Mouse (Mus musculus): ENCODE data around the gene Sgsm2.

The Sgsm2 gene

DNA sequence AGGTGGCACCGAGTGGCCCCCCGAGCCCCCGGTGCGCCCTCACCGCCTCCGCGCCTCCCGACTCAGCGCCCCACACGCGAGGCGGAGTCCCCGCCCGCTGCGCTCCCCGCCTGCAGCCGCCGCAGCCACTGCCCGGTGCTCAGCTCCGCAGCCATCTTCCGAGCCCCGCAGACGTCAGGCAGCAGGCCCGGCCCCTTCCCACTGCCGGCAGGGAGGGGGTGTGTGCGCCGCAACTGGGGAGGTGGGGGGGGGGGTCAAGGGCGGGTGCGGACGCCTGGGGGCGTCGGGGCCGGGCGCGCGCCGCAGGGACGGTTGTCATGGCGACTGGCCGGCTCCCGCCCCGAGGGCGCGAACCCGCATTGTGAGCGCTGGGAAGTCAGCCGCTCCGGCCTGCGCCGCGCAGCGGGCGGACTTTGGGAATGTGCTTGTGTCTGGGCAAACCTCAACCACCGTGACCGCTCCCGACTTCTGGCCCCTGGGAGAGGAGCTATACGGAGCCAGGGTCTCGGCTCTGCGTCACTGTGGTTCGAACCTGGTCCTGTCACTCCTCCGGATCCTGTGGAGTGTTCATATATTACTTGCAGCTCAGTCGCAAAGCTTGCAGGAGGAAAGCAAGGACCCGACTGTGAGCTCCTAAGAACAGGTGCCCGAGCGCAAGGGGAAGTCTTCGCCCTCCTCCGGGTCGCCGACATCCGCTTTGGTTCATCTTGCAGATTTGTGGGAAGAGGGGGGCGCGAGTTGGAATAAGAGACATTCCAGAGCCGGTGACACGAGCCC lies at the start of gene Sgsm2:
Sgsm2 (minus strand) TSS at position 160 of the 777 bp plus-strand sequence.
- peak; percentile 75 for DNase-seq

GRCm38 (mm10) chr11:74946348-74946747 lies 49.5 kb upstream of the Sgsm2 start:
- no peak for DNase-seq

DNA sequence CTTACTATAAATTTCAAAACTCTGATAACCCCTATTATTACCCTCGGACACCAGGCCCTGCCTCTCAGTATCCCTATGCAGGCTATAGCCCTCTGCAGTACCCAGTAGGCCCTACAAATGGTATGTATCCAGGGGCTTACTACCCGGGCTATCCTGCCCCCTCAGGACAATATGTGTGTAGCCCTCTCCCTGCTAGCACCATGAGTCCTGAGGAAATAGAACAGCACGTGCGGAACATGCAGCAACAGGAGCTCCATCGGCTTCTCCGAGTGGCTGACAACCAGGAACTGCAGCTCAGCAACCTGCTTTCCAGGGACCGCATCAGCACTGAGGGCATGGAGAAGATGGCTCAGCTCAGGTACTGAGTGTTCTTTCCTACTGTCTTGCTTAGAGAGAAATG lies 33.5 kb upstream of the Sgsm2 start:
- no peak for DNase-seq

DNA sequence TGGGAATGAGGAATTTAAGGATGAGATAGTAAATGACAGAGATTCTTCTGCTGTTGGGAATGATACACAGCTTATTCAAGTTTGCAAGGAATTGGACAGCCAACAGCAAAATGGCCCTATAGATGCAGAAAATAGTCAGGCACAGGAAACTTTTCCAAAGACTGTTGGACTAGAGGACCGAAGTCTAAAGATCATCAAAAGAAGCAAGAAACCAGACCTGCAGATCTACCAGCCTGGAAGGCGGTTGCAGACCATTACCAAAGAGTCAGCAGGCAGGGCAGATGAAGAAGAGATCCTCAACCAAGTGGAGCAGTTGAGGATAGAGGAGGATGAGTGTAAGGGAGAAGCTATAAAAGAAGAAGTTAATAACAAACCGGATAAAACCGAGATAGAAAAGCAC lies 32.3 kb upstream of the Sgsm2 start:
- DNase-seq = no peak

GRCm38 (mm10) chr11:74927236-74927725 lies 30.4 kb upstream of the Sgsm2 start:
- no peak for DNase-seq

DNA sequence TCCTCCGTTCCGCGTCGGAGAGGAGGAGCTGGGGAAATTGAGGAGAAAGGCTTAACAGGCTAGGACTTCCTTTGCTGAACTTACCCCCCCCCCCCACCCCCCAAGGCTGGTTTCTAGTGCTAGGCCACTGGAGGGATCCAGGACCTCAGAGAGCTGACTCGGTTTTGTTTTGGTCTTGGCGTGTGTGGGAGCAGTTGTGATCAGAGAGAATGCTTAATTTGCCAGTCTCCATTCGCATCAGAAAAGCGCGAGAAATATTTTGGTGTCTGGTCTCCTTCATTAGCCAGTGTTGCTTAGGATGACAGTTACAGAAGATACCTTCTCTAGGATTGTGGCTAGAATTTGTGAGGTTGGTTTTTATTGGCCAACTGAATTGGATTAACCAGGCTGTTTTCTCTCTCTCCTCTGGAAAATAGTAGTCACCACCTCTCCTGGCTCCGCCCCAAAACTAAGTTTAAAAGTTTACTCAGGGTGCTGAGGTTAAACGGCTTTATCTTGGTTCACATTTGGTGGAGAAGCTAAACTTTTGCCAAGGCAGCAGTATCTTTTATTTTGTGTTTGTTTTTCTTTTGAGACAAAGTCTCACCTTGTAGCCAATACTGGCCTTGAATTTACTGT lies 29.6 kb upstream of the Sgsm2 start:
- DNase-seq = no peak

DNA sequence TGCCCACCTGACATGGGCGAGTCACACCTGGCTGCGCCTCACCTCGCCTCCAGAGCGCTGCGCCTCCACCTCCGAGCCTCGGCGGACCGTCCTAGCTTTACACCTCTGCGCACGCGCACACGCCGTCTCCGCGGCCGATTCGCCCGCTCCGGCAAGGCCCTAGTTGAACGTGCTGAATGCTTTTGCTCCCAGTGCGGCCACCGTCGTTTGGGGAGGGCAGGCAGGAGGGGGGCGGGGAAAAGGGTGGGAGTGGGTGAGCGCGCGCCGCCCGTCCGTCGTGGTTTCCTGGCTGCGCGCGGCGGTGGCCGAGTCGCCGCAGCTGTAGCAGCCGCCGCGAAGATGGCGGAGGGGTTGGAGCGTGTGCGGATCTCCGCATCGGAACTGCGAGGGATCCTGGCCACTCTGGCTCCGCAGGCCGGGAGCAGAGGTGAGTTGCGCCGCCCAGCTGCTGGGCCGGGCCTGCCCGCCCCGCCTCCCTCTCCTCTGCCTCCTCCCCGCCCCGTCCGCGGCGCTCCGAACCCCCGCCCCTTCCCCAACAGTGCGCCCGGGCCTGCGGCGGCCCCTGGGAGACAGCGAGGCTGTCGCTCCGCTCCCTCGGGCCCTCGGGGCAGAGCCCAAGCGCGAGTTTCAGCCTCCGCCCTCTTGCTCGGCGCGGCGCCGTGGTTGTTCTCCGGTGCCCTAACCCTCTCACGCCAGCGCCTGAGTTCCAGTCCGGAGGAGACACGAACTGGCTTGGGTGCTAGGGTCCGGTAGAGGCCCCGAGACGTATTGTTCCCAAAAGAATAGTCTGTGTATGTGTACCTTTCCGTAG lies 28.9 kb upstream of the Sgsm2 start, which contains the start of the genes Smg6 and Srr:
Smg6 (plus strand) TSS at position 247 of the 811 bp plus-strand sequence.
Srr (minus strand) TSS at position 372 of the 811 bp plus-strand sequence.
- DNase-seq = peak; percentile 95

DNA sequence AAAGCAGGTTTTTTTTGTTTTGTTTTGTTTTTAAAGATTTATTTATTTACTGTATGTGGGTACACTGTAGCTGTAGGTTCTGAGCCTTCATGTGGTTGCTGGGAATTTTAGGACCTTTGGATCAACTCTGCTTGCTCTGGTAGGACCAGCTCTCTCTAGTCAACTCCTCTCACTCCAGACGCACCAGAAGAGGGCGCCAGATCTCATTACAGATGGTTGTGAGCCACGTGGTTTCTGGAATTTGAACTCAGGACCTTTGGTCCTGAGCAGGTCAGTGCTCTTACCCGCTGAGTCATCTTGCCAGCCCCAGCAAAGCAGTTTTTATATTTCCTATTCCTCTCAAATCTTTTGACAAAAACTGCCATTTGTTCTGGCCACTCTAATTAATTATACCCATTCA lies 27.3 kb upstream of the Sgsm2 start:
- peak; percentile 14 for DNase-seq

GRCm38 (mm10) chr11:74919249-74919648 lies 22.4 kb upstream of the Sgsm2 start:
- DNase-seq = peak; percentile 19

DNA sequence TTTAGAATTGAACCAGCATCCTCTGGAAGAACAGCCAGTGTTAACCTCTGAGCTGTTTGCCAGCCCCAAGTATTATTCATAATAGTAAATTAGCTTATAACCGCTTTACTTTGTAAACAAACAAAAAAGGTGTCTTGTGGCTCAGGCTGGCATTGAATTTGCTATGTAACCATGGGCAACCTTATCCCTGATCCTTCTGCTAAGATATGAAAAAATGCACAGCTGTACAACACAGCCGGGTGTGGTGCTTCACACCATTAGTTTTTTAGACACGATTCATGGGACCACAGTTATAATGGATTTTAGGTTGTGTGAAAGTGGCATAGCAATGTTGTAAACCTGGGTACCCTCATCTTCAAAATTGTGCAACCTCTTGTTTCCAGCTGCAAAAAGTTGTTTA lies 15.6 kb upstream of the Sgsm2 start:
- no peak for DNase-seq

DNA sequence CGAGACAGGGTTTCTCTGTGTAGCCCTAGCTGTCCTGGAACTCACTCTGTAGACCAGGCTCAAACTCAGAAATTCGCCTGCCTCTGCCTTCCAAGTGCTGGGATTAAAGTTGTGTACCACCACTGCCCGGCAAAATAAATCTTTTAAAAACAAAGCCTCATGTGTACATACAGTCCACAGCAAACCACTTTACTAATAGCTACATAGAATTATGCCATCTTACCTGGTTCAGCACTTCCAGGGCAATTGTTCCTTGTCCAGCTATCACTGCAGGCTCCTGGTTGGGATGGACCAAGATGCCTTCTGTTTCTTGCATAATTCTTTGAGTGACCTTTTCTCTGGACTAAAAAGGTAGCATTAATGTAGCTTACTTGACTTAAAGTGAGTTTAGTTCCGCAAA lies 13.1 kb upstream of the Sgsm2 start:
- no peak for DNase-seq

DNA sequence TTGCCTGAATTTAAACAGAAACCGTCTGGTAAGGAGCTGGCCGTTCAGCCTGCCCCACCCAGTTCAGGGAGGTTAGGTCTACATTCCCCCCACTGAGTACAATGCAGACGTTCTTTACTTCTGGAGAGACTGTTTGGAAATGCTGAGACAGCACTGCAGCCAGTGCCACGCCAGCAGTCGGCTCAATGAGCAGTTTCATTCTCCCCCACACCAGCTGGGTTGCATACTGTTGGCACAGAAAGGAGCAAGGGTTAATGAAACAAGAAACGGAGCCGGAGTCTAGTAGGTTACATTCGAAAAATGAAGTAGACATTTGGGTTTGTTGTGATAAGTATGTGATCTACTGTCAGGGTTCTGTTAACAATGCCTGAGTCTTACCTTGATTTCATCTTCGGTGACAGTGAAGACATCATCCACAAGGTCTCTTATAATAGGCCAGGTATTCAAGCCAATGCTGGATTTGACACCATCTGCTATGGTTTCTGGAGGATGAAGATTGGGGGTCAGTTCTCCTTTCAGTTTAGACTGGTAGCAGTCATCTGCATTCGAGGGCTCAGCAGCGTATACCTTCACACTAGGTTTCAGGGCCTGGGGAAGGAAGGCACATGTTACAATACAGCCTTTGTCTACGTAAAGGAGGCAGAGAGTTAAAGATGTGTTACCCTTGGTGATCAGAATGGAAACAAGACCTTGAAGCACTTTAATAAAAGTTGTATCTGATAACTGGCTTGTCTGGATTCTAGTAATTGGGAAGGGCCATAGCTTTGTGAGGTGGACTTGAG lies 11.9 kb upstream of the Sgsm2 start:
- no peak for DNase-seq

- no peak for DNase-seq
Observed at GRCm38 (mm10) chr11:74907850-74908249, 11.0 kb upstream of the Sgsm2 start.

DNA sequence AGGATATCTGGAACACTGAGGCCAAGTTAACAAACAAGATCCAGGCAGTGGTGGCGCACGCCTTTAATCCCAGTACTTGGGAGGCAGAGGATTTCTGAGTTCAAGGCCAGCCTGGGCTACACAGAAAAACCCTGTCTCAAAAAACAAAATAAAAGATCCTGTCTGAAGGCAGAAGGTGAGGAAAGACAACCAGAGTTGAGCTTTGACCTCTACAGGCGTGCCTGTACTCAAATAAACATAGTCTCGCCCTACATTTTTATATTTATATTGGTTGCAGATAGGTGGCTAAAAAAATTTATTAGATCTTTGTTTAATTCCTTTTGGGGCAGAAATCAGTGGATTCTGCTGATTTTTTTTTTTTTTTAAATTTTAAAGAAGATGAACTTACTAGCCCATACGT lies 5.6 kb upstream of the Sgsm2 start:
- DNase-seq = no peak

- DNase-seq = no peak
Observed at GRCm38 (mm10) chr11:74901555-74901954, 4.7 kb upstream of the Sgsm2 start.

GRCm38 (mm10) chr11:74898517-74898827 lies 1.6 kb upstream of the Sgsm2 start:
- DNase-seq = no peak

DNA sequence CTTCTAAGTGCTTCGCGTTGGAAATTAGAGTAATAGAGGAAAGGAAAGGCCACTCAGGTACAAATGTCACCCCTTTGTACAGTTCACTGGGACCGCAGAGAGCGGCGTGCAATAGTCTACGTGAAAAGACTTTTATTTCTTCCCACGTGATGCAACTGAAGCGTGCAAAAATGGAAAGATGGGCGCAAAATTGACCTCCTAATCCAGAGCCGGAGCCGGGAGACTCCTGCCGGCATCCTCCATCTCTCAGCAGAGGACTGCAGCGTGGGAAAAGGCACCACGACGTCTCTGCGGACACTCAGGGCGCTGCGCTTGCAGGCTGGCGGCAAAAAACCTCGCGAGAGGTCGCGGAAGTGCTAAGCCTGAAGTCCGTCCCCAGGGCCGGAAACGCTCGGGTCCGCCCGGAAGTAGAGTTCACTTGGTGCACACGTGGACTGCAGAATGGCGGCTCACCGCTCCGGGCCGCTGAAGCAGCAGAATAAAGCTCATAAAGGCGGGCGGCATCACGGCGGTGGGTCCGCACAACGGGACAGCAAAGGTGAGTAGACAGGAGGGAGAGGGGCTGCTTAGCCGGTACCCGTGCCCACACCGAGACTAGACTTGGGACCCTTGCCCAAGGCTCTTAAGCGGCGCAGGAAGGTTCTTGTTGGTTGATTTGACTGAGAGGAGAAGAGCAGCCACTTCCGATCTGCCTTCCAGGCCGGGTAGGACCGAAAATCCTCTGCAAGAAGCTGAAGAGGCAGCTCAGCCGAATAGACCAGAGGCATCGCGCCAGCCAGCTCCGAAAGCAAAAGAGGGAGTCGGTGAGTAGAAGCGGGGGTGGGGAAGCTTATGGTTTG lies 1.0 kb upstream of the Sgsm2 start, which contains the start of gene Tsr1:
Tsr1 (plus strand) TSS at position 394 of the 839 bp plus-strand sequence.
- DNase-seq = peak; percentile 93

GRCm38 (mm10) chr11:74895980-74896900 lies 620 bp downstream of the Sgsm2 start:
- DNase-seq = peak; percentile 67

DNA sequence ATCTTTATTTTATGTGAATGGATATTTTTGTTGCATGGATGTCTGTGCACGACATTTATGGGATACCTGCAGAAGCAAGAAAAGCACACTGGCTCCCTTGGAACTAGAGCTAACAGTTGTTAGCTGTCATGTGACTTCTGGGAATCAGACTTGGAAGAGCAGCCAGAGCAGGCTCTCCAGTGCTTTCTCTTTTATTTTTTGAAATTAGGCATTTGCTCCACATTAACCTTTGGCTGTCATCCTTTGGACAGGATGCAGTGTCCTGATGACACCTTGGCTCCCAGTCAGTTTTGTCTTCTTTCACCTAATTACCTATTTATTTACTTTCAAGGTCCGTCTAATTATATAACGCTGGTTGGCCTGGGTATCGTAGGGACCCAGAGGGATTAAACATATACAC lies 2.2 kb downstream of the Sgsm2 start:
- no peak for DNase-seq

- no peak for DNase-seq
Observed at GRCm38 (mm10) chr11:74883098-74883497, 13.8 kb downstream of the Sgsm2 start.

DNA sequence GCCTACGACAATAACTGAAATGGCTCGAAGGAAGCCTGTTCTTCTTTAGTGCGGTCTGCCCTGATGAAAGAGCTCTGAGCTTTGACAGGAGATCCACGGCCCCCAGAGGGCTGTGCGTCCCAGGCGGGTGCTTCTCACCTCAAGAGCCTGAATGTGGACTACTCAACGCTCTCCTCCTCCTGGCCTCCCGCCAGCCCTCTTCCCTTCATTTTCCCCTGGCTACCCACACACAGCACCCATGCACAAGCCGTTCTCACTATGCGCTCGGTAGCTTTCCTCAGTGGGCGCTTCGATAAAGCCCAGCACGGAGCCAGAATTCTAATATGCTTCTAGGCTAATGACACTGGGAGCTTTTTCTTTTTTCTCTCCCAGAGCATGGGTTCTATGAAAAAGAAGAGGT lies 14.9 kb downstream of the Sgsm2 start:
- DNase-seq = peak; percentile 52
